Mouse (Mus musculus): Measurements from ENCODE around the gene Nsun4. TPM values are rescaled to one million over a fixed set of nuclear protein-coding genes. Genes with fewer than 3 reads are reported as not detected.

The Nsun4 gene
- polyA plus RNA-seq, 1 experiment from 2014 or later: 25.9 TPM

- Histone ChIP-seq H3K4me1 (ENCODE audit: control insufficient read depth, insufficient read depth, low read length) (no peaks in the 10 kb centered on the region), H3K4me3 (ENCODE audit: low read depth, low read length) (no peak overlapping the region), H3K4me2 (no peak overlapping the region), H3K27me3 (ENCODE audit: control insufficient read depth, insufficient read depth, low read length) (peaks cover 8% of the 10 kb centered on the region; the same call in 1 of the 2 replicates), H3K36me3 (ENCODE audit: control insufficient read depth, insufficient read depth, low read length) (no peaks in the 10 kb centered on the region), H3K9me3 (replicated peaks; ENCODE audit: control insufficient read depth, low read length) (no peaks in the 10 kb centered on the region), H3K9ac (ENCODE audit: low read depth, low read length) (no peak overlapping the region), H3K27ac (ENCODE audit: low read depth, low read length) (no peak overlapping the region)
- 68% methylated on average over 4 of the region's 4 CpGs for WGBS (ENCODE audit: insufficient replicate concordance)
- ATAC-seq (replicated peaks; ENCODE audit: insufficient number of reproducible peaks, low FRiP score, low TSS enrichment): no peak
These were observed 52.5 kb downstream of the Nsun4 start for GRCm38 (mm10) chr4:116001206-116001605.

DNA sequence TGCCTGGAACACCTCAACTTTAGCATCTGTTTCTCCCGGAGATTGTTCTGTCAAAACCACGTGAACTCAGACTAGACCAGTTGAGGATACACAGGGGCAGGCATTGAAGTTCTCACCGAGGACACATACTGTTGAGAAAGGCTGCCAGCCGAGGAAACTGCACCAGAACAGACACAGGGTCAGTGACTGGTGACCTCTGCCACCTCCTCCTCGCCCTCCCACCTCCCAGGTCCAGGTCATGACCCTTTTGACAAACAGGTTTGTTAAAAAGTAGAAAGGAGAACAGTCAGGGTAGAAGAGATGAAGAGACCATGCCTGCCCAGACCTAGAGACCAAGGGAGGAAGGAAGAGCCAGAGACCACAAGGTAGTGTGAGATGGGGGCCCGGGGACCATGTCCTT, 53.0 kb downstream of the Nsun4 start:
- no peak overlapping the region for H3K4me2 ChIP-seq
- no peak overlapping the region for H3K9ac ChIP-seq (ENCODE audit: low read depth, low read length)
- ATAC-seq (replicated peaks; ENCODE audit: insufficient number of reproducible peaks, low FRiP score, low TSS enrichment): no peak
- WGBS (ENCODE audit: insufficient replicate concordance): 47% methylated on average over 6 of the region's 6 CpGs
- peaks cover 8% of the 10 kb centered on the region; the same call in 1 of the 2 replicates for H3K27me3 ChIP-seq (ENCODE audit: control insufficient read depth, insufficient read depth, low read length)
- no peak overlapping the region for H3K4me3 ChIP-seq (ENCODE audit: low read depth, low read length)
- no peaks in the 10 kb centered on the region for H3K9me3 ChIP-seq (replicated peaks; ENCODE audit: control insufficient read depth, low read length)
- H3K36me3 ChIP-seq (ENCODE audit: control insufficient read depth, insufficient read depth, low read length): no peaks in the 10 kb centered on the region
- H3K4me1 ChIP-seq (ENCODE audit: control insufficient read depth, insufficient read depth, low read length): no peaks in the 10 kb centered on the region
- H3K27ac ChIP-seq (ENCODE audit: low read depth, low read length): no peak overlapping the region

DNA sequence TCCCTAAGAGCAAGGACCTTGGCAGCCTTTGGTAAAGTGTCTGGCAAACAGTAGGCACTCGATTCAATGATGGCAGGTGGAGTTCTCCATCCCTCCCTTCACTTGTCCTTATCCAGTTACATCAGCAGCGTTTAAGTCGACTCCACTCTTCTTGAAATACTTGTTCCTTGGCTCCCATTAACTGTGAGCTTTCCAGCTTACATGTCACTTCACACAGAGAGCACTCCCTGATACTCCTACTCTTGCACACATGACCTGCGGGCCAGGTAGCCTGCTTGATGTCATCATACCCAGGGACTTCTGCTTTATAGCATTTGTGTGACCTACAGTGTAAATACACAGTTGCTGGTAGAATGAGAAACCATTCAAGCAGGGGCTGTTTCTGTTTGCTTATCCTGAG, 56.9 kb downstream of the Nsun4 start:
- H3K4me3 ChIP-seq (ENCODE audit: low read depth, low read length): no peak overlapping the region
- no peak overlapping the region for H3K27ac ChIP-seq (ENCODE audit: low read depth, low read length)
- WGBS (ENCODE audit: insufficient replicate concordance): 75% methylated on average over 4 of the region's 4 CpGs
- no peak overlapping the region for H3K9ac ChIP-seq (ENCODE audit: low read depth, low read length)
- ATAC-seq (replicated peaks; ENCODE audit: insufficient number of reproducible peaks, low FRiP score, low TSS enrichment): no peak
- H3K9me3 ChIP-seq (replicated peaks; ENCODE audit: control insufficient read depth, low read length): no peaks in the 10 kb centered on the region
- H3K4me1 ChIP-seq (ENCODE audit: control insufficient read depth, insufficient read depth, low read length): no peaks in the 10 kb centered on the region
- no peaks in the 10 kb centered on the region for H3K36me3 ChIP-seq (ENCODE audit: control insufficient read depth, insufficient read depth, low read length)
- no peak overlapping the region for H3K4me2 ChIP-seq
- 0 out of 2 replicates have a peak, but pooled peaks cover 5% of the 10 kb centered on the region for H3K27me3 ChIP-seq (ENCODE audit: control insufficient read depth, insufficient read depth, low read length)

GRCm38 (mm10) chr4:115995376-115995730, 58.3 kb downstream of the Nsun4 start:
- H3K4me2 ChIP-seq: no peak overlapping the region
- 0 out of 2 replicates have a peak, but pooled peaks cover 5% of the 10 kb centered on the region for H3K27me3 ChIP-seq (ENCODE audit: control insufficient read depth, insufficient read depth, low read length)
- H3K27ac ChIP-seq (ENCODE audit: low read depth, low read length): no peak overlapping the region
- H3K9me3 ChIP-seq (replicated peaks; ENCODE audit: control insufficient read depth, low read length): no peaks in the 10 kb centered on the region
- no peak overlapping the region for H3K9ac ChIP-seq (ENCODE audit: low read depth, low read length)
- no peaks in the 10 kb centered on the region for H3K4me1 ChIP-seq (ENCODE audit: control insufficient read depth, insufficient read depth, low read length)
- no peak for ATAC-seq (replicated peaks; ENCODE audit: insufficient number of reproducible peaks, low FRiP score, low TSS enrichment)
- H3K4me3 ChIP-seq (ENCODE audit: low read depth, low read length): no peak overlapping the region
- H3K36me3 ChIP-seq (ENCODE audit: control insufficient read depth, insufficient read depth, low read length): no peaks in the 10 kb centered on the region
- WGBS (ENCODE audit: insufficient replicate concordance): 67% methylated on average over 2 of the region's 2 CpGs

- no peaks in the 10 kb centered on the region for H3K9me3 ChIP-seq (replicated peaks; ENCODE audit: control insufficient read depth, low read length)
- no peaks in the 10 kb centered on the region for H3K36me3 ChIP-seq (ENCODE audit: control insufficient read depth, insufficient read depth, low read length)
- H3K27ac ChIP-seq (ENCODE audit: low read depth, low read length): no peak overlapping the region
- no peak overlapping the region for H3K9ac ChIP-seq (ENCODE audit: low read depth, low read length)
- H3K4me2 ChIP-seq: no peak overlapping the region
- 81% methylated on average over 16 of the region's 16 CpGs for WGBS (ENCODE audit: insufficient replicate concordance)
- H3K4me1 ChIP-seq (ENCODE audit: control insufficient read depth, insufficient read depth, low read length): no peaks in the 10 kb centered on the region
- ATAC-seq (replicated peaks; ENCODE audit: insufficient number of reproducible peaks, low FRiP score, low TSS enrichment): no peak
- H3K27me3 ChIP-seq (ENCODE audit: control insufficient read depth, insufficient read depth, low read length): 0 out of 2 replicates have a peak, but pooled peaks cover 5% of the 10 kb centered on the region
- H3K4me3 ChIP-seq (ENCODE audit: low read depth, low read length): no peak overlapping the region
These were observed 58.9 kb downstream of the Nsun4 start for GRCm38 (mm10) chr4:115994662-115995375.

DNA sequence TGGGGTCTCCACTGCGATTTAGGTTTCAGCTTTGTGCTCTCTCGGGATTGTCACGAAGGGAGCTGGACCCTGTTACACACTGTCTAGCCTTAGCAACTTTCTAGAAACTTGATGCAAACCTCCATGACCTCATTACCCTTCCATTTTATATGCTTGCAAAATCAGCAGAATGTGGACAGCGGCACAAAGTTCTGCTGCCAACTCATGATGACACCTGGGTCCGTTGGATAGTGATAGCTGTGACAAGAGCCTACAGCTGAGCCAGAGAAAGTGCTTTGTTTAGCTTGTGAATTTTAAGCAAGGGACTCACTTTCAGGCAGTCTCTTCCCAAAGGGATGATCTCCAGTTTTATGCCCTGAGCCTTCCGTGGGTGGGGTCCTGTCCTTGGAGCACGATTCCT, 64.3 kb downstream of the Nsun4 start:
- no peaks in the 10 kb centered on the region for H3K36me3 ChIP-seq (ENCODE audit: control insufficient read depth, insufficient read depth, low read length)
- H3K27me3 ChIP-seq (ENCODE audit: control insufficient read depth, insufficient read depth, low read length): no peaks in the 10 kb centered on the region
- no peak overlapping the region for H3K4me2 ChIP-seq
- H3K4me3 ChIP-seq (ENCODE audit: low read depth, low read length): no peak overlapping the region
- H3K27ac ChIP-seq (ENCODE audit: low read depth, low read length): no peak overlapping the region
- H3K9me3 ChIP-seq (replicated peaks; ENCODE audit: control insufficient read depth, low read length): no peaks in the 10 kb centered on the region
- ATAC-seq (replicated peaks; ENCODE audit: insufficient number of reproducible peaks, low FRiP score, low TSS enrichment): no peak
- 0 out of 2 replicates have a peak, but pooled peaks cover 1% of the 10 kb centered on the region for H3K4me1 ChIP-seq (ENCODE audit: control insufficient read depth, insufficient read depth, low read length)
- 62% methylated on average over 7 of the region's 7 CpGs for WGBS (ENCODE audit: insufficient replicate concordance)
- H3K9ac ChIP-seq (ENCODE audit: low read depth, low read length): no peak overlapping the region

- H3K27ac ChIP-seq (ENCODE audit: low read depth, low read length): no peak overlapping the region
- no peaks in the 10 kb centered on the region for H3K9me3 ChIP-seq (replicated peaks; ENCODE audit: control insufficient read depth, low read length)
- no peak overlapping the region for H3K4me3 ChIP-seq (ENCODE audit: low read depth, low read length)
- H3K27me3 ChIP-seq (ENCODE audit: control insufficient read depth, insufficient read depth, low read length): peaks cover 6% of the 10 kb centered on the region; the same call in 1 of the 2 replicates
- 0 out of 2 replicates have a peak, but pooled peaks cover 2% of the 10 kb centered on the region for H3K4me1 ChIP-seq (ENCODE audit: control insufficient read depth, insufficient read depth, low read length)
- no peaks in the 10 kb centered on the region for H3K36me3 ChIP-seq (ENCODE audit: control insufficient read depth, insufficient read depth, low read length)
- H3K9ac ChIP-seq (ENCODE audit: low read depth, low read length): no peak overlapping the region
- H3K4me2 ChIP-seq: no peak overlapping the region
- ATAC-seq (replicated peaks; ENCODE audit: insufficient number of reproducible peaks, low FRiP score, low TSS enrichment): no peak
- 74% methylated on average over 5 of the region's 5 CpGs for WGBS (ENCODE audit: insufficient replicate concordance)
These were observed 65.7 kb downstream of the Nsun4 start for GRCm38 (mm10) chr4:115987858-115988530.

DNA sequence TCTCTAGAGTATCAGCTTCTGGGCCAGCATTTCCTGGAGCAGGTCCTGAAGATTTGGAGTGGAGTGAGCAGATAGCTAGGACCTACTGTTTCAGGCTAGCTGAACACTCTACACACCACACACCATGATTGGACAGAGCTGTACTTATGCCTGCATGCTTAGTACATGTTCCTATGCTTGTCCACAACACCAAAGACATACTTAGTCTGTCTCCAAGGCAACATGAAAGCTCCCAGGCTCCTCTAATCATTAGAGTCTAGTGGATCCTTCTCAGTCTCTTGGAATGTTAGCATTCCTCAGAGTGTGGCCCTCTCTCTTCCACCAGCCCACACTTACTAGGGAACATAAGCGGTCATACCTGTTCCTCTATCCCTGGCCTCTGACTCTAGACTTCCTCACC, 66.2 kb downstream of the Nsun4 start:
- WGBS (ENCODE audit: insufficient replicate concordance): 68% methylated on average over 1 of the region's 1 CpGs
- Histone ChIP-seq H3K27ac (ENCODE audit: low read depth, low read length) (no peak overlapping the region), H3K9ac (ENCODE audit: low read depth, low read length) (no peak overlapping the region), H3K4me1 (ENCODE audit: control insufficient read depth, insufficient read depth, low read length) (0 out of 2 replicates have a peak, but pooled peaks cover 2% of the 10 kb centered on the region), H3K36me3 (ENCODE audit: control insufficient read depth, insufficient read depth, low read length) (no peaks in the 10 kb centered on the region), H3K4me2 (no peak overlapping the region), H3K9me3 (replicated peaks; ENCODE audit: control insufficient read depth, low read length) (no peaks in the 10 kb centered on the region), H3K4me3 (ENCODE audit: low read depth, low read length) (no peak overlapping the region), H3K27me3 (ENCODE audit: control insufficient read depth, insufficient read depth, low read length) (peaks cover 6% of the 10 kb centered on the region; the same call in 1 of the 2 replicates)
- no peak for ATAC-seq (replicated peaks; ENCODE audit: insufficient number of reproducible peaks, low FRiP score, low TSS enrichment)
